Mouse (Mus musculus): ENCODE data around the gene Ccdc40. TPM values are rescaled to one million over a fixed set of nuclear protein-coding genes. Genes with fewer than 3 reads are reported as not detected.
A peak's percentile ranks its signal among the peaks of the same experiment; 100 is the strongest.
"Not testable (repeated sequence)": the region's sequence is repeated elsewhere in the genome, so short reads cannot be mapped to it uniquely, and the experiment has no call there.

Ccdc40 gene
- total RNA-seq, 2 experiments from 2014 or later: 0.31 to 1.1 TPM

GRCm38 (mm10) chr11:119235596-119235995 lies 7.2 kb downstream of the Ccdc40 start:
- peak; percentile 27; the same call in 1 of the 2 replicates for ATAC-seq (ENCODE audit: poor library complexity, severe bottlenecking)

GRCm38 (mm10) chr11:119236354-119236753 lies 8.0 kb downstream of the Ccdc40 start:
- ATAC-seq (ENCODE audit: poor library complexity, severe bottlenecking): no peak

- no peak for ATAC-seq (ENCODE audit: poor library complexity, severe bottlenecking)
These were observed 8.6 kb downstream of the Ccdc40 start for GRCm38 (mm10) chr11:119237007-119237406.

- peak; percentile 87 for ATAC-seq (ENCODE audit: poor library complexity, severe bottlenecking)
These were observed 9.4 kb downstream of the Ccdc40 start for GRCm38 (mm10) chr11:119237568-119238304.

GRCm38 (mm10) chr11:119238305-119238721 lies 9.9 kb downstream of the Ccdc40 start:
- peak; percentile 84 for ATAC-seq (ENCODE audit: poor library complexity, severe bottlenecking)

GRCm38 (mm10) chr11:119239480-119239879 lies 11.1 kb downstream of the Ccdc40 start:
- no peak for ATAC-seq (ENCODE audit: poor library complexity, severe bottlenecking)

- ATAC-seq (ENCODE audit: poor library complexity, severe bottlenecking): not testable (repeated sequence)
These were observed 17.2 kb downstream of the Ccdc40 start for GRCm38 (mm10) chr11:119245543-119245942.

- ATAC-seq (ENCODE audit: poor library complexity, severe bottlenecking): peak; percentile 85
These were observed 20.6 kb downstream of the Ccdc40 start for GRCm38 (mm10) chr11:119249011-119249410.

- ATAC-seq (ENCODE audit: poor library complexity, severe bottlenecking): no peak
These were observed 22.6 kb downstream of the Ccdc40 start for GRCm38 (mm10) chr11:119250998-119251397.

- ATAC-seq (ENCODE audit: poor library complexity, severe bottlenecking): peak; percentile 77
These were observed 24.6 kb downstream of the Ccdc40 start for GRCm38 (mm10) chr11:119252854-119253541.

GRCm38 (mm10) chr11:119256557-119256956 lies 28.2 kb downstream of the Ccdc40 start:
- not testable (repeated sequence) for ATAC-seq (ENCODE audit: poor library complexity, severe bottlenecking)

GRCm38 (mm10) chr11:119258216-119258571 lies 29.8 kb downstream of the Ccdc40 start:
- ATAC-seq (ENCODE audit: poor library complexity, severe bottlenecking): no peak

GRCm38 (mm10) chr11:119258572-119259322 lies 30.4 kb downstream of the Ccdc40 start:
- peak; percentile 80 for ATAC-seq (ENCODE audit: poor library complexity, severe bottlenecking)

GRCm38 (mm10) chr11:119259977-119260376 lies 31.6 kb downstream of the Ccdc40 start:
- ATAC-seq (ENCODE audit: poor library complexity, severe bottlenecking): no peak

- ATAC-seq (ENCODE audit: poor library complexity, severe bottlenecking): no peak
These were observed 36.0 kb downstream of the Ccdc40 start for GRCm38 (mm10) chr11:119264413-119264812.

- no peak for ATAC-seq (ENCODE audit: poor library complexity, severe bottlenecking)
These were observed 37.4 kb downstream of the Ccdc40 start for GRCm38 (mm10) chr11:119265811-119266210.

- peak; percentile 19; the same call in 1 of the 2 replicates for ATAC-seq (ENCODE audit: poor library complexity, severe bottlenecking)
These were observed 38.9 kb downstream of the Ccdc40 start for GRCm38 (mm10) chr11:119267241-119267674.

- ATAC-seq (ENCODE audit: poor library complexity, severe bottlenecking): peak; percentile 98
These were observed 39.6 kb downstream of the Ccdc40 start, which contains the start of gene Gaa for GRCm38 (mm10) chr11:119267768-119268556. Gaa (plus strand) TSS chr11:119267887.

GRCm38 (mm10) chr11:119268557-119269195 lies 40.3 kb downstream of the Ccdc40 start:
- no peak for ATAC-seq (ENCODE audit: poor library complexity, severe bottlenecking)

GRCm38 (mm10) chr11:119272492-119272891 lies 44.1 kb downstream of the Ccdc40 start:
- ATAC-seq (ENCODE audit: poor library complexity, severe bottlenecking): not testable (repeated sequence)

Measured in megakaryocyte, adult 5-6 weeks (primary cell).